Mouse (Mus musculus) cerebellum, adult 18-20 months (tissue): Measurements from ENCODE around the gene Arhgap28.

Source experiments
- DNase-seq, 2 experiments: peaks; one replicate each; pipeline ENCODE4 v3.0.0; 2021

The Arhgap28 gene

GRCm38 (mm10) chr17:67930957-67931356, 73.0 kb downstream of the Arhgap28 start:
- DNase-seq: no peak

GRCm38 (mm10) chr17:67930467-67930866, 73.5 kb downstream of the Arhgap28 start:
- DNase-seq: no peak

GRCm38 (mm10) chr17:67928280-67928679, 75.6 kb downstream of the Arhgap28 start:
- DNase-seq: no peak

GRCm38 (mm10) chr17:67927864-67928263, 76.1 kb downstream of the Arhgap28 start:
- DNase-seq: no peak

GRCm38 (mm10) chr17:67919959-67920358, 84.0 kb downstream of the Arhgap28 start:
- no peak for DNase-seq

GRCm38 (mm10) chr17:67918201-67918600, 85.7 kb downstream of the Arhgap28 start:
- DNase-seq: peak; percentile 46 to 51

- no peak for DNase-seq
Observed at GRCm38 (mm10) chr17:67916901-67917300, 87.0 kb downstream of the Arhgap28 start.

GRCm38 (mm10) chr17:67912640-67913039, 91.3 kb downstream of the Arhgap28 start:
- peak; percentile 26 to 33 for DNase-seq

- no peak for DNase-seq
Observed at GRCm38 (mm10) chr17:67912051-67912450, 91.9 kb downstream of the Arhgap28 start.

GRCm38 (mm10) chr17:67908537-67908936, 95.4 kb downstream of the Arhgap28 start:
- no peak for DNase-seq

- DNase-seq: no peak
Observed at GRCm38 (mm10) chr17:67908137-67908536, 95.8 kb downstream of the Arhgap28 start.

- DNase-seq: no peak
Observed at GRCm38 (mm10) chr17:67907532-67908054, 96.3 kb downstream of the Arhgap28 start.

- DNase-seq: no peak
Observed at GRCm38 (mm10) chr17:67906236-67906635, 97.7 kb downstream of the Arhgap28 start.

- no peak for DNase-seq
Observed at GRCm38 (mm10) chr17:67904315-67904944, 99.5 kb downstream of the Arhgap28 start.

- DNase-seq: no peak
Observed at GRCm38 (mm10) chr17:67902847-67903246, 101.1 kb downstream of the Arhgap28 start.

- DNase-seq: no peak
Observed at GRCm38 (mm10) chr17:67901161-67901560, 102.8 kb downstream of the Arhgap28 start.

GRCm38 (mm10) chr17:67899376-67899775, 104.5 kb downstream of the Arhgap28 start:
- no peak for DNase-seq

- DNase-seq: no peak
Observed at GRCm38 (mm10) chr17:67896413-67896812, 107.5 kb downstream of the Arhgap28 start.

GRCm38 (mm10) chr17:67889481-67890325, 114.2 kb downstream of the Arhgap28 start:
- no peak for DNase-seq

GRCm38 (mm10) chr17:67888081-67888480, 115.8 kb downstream of the Arhgap28 start:
- no peak for DNase-seq

GRCm38 (mm10) chr17:67886326-67886725, 117.6 kb downstream of the Arhgap28 start:
- no peak for DNase-seq

GRCm38 (mm10) chr17:67877599-67877998, 126.3 kb downstream of the Arhgap28 start:
- no peak for DNase-seq

GRCm38 (mm10) chr17:67869731-67870601, 134.0 kb downstream of the Arhgap28 start:
- peak; percentile 46 to 71 for DNase-seq
